Mouse (Mus musculus) thymus, postnatal 25 days (tissue): ENCODE measurements at regions not wholly inside any gene's neighbourhood (a gene's known extent, or its start where the extent isn't known, plus 50 kb on each side); places are given as distances from the start of the nearest gene placed in this dataset.

Experiments used
- DNase-seq: peaks from one replicate; pipeline ENCODE4 v3.0.0; 2022

GRCm38 (mm10) chr3:133599731-133600130, 54.8 kb upstream of the Tet2 start:
- no peak for DNase-seq

- no peak for DNase-seq
Observed at GRCm38 (mm10) chr3:133600447-133601220, 55.7 kb upstream of the Tet2 start.

GRCm38 (mm10) chr3:133605460-133605859, 60.5 kb upstream of the Tet2 start:
- DNase-seq = no peak

- DNase-seq = no peak
Observed at GRCm38 (mm10) chr3:133608845-133609261, 63.9 kb upstream of the Tet2 start.

- DNase-seq = peak; percentile 25
Observed at GRCm38 (mm10) chr3:133613836-133614711, 69.1 kb upstream of the Tet2 start.

GRCm38 (mm10) chr3:133614712-133615426, 69.9 kb upstream of the Tet2 start:
- no peak for DNase-seq

- DNase-seq = no peak
Observed at GRCm38 (mm10) chr3:133617036-133617435, 72.1 kb upstream of the Tet2 start.

- no peak for DNase-seq
Observed at GRCm38 (mm10) chr3:133618491-133618890, 73.6 kb upstream of the Tet2 start.

- no peak for DNase-seq
Observed at GRCm38 (mm10) chr3:133623201-133623744, 78.3 kb upstream of the Tet2 start.

GRCm38 (mm10) chr3:133624079-133624875, 79.3 kb upstream of the Tet2 start:
- DNase-seq = no peak

GRCm38 (mm10) chr3:133625046-133625445, 80.1 kb upstream of the Tet2 start:
- DNase-seq = no peak

GRCm38 (mm10) chr3:133626442-133626841, 81.5 kb upstream of the Tet2 start:
- DNase-seq = no peak

- no peak for DNase-seq
Observed at GRCm38 (mm10) chr3:133627116-133627844, 82.3 kb upstream of the Tet2 start.

- DNase-seq = no peak
Observed at GRCm38 (mm10) chr3:133634306-133634705, 89.4 kb upstream of the Tet2 start.

GRCm38 (mm10) chr3:133645604-133646003, 100.7 kb upstream of the Tet2 start:
- no peak for DNase-seq

GRCm38 (mm10) chr3:133646449-133647059, 101.6 kb upstream of the Tet2 start:
- no peak for DNase-seq

- DNase-seq = no peak
Observed at GRCm38 (mm10) chr3:133650025-133650424, 105.1 kb upstream of the Tet2 start.

- no peak for DNase-seq
Observed at GRCm38 (mm10) chr3:133651996-133652395, 107.1 kb upstream of the Tet2 start.

- no peak for DNase-seq
Observed at GRCm38 (mm10) chr3:133659759-133660158, 114.8 kb upstream of the Tet2 start.

GRCm38 (mm10) chr3:133661303-133661702, 116.4 kb upstream of the Tet2 start:
- no peak for DNase-seq

GRCm38 (mm10) chr3:133664914-133665313, 120.0 kb upstream of the Tet2 start:
- no peak for DNase-seq
